Comparison of ENCODE assay signal across 9 mouse cellular contexts in genomic region chr5:23922516-23923291, GRCm38 (mm10).
A peak's percentile ranks its signal among the peaks of the same experiment; 100 is the strongest.
DNase-seq lines count a peak whose midpoint lies in the region; ATAC-seq and TF ChIP-seq lines count a peak whose summit lies in the region.
"Had no signal": no experiment of that assay in that cellular context is flagged by ENCODE, and none has a peak within 500 bp of the region (broad histone marks: within the 10 kb centered on the region; RNA-seq: fewer than 3 reads in every experiment).

No protein-coding gene starts in this region.

- no peaks in the 10 kb centered on the region for H3K9me3 ChIP-seq in heart, postnatal 0 days (replicated peaks; ENCODE audit: control insufficient read depth, low read length)
- no peaks in the 10 kb centered on the region for H3K9me3 ChIP-seq in midbrain, embryonic 10.5 days (replicated peaks)
- H3K9me3 ChIP-seq: limb, embryonic 13.5 days had no signal

- ATAC-seq in heart, postnatal 0 days (ENCODE audit: insufficient read depth, low read depth) = peak; percentile 92

- 32% methylated on average over 12 of the region's 12 CpGs for WGBS in heart, postnatal 0 days
- WGBS in midbrain, embryonic 10.5 days = 85% methylated on average over 12 of the region's 12 CpGs

- H3K27ac ChIP-seq in heart, postnatal 0 days (ENCODE audit: low read depth) = peak overlapping the region; percentile 73
- 0 out of 2 replicates have a peak overlapping the region, but pooled peaks have one; percentile 5 for H3K27ac ChIP-seq in midbrain, embryonic 10.5 days (replicated peaks)
- H3K27ac ChIP-seq: limb, embryonic 13.5 days had no signal

- no peak for TF ChIP-seq CTCF in heart, postnatal 0 days (IDR thresholded peaks at IDR 0.05; ENCODE audit: low read depth)

- H3K27me3 ChIP-seq in heart, postnatal 0 days (ENCODE audit: control insufficient read depth, insufficient read depth, low read length) = no peaks in the 10 kb centered on the region
- H3K27me3 ChIP-seq in midbrain, embryonic 10.5 days (ENCODE audit: low read depth, poor library complexity, severe bottlenecking) = no peaks in the 10 kb centered on the region
- H3K27me3 ChIP-seq: limb, embryonic 13.5 days had no signal

- no peaks in the 10 kb centered on the region for H3K36me3 ChIP-seq in heart, postnatal 0 days (replicated peaks; ENCODE audit: control insufficient read depth, insufficient read depth, low read length)
- no peaks in the 10 kb centered on the region for H3K36me3 ChIP-seq in midbrain, embryonic 10.5 days
- H3K36me3 ChIP-seq: limb, embryonic 13.5 days had no signal

- no peak for TF ChIP-seq EP300 in heart, postnatal 0 days (IDR thresholded peaks at IDR 0.05; ENCODE audit: low read depth)

- peak; percentile 20 for DNase-seq in adrenal gland, adult 2 months
- DNase-seq in adrenal gland, postnatal 4 days (ENCODE audit: low spot score in 2 of 2) = no peak
- peak; percentile 100 for DNase-seq in MEL-GATA-1-ER (ENCODE audit: extremely low read depth, low read depth)
- DNase-seq in heart, postnatal 0 days (ENCODE audit: low spot score) = peak; percentile 74
- DNase-seq in midbrain, embryonic 10.5 days (ENCODE audit: low spot score) = no peak
- no peak for DNase-seq in Muller cell, postnatal 12 days (ENCODE audit: inconsistent ontology term)
- DNase-seq in frontal cortex, postnatal 10 days (ENCODE audit: low spot score in 2 of 2) = no peak
- DNase-seq in layer of hippocampus, postnatal 14 days (ENCODE audit: low spot score in 2 of 2) = no peak

- no peak overlapping the region; the same call in 1 of the 2 replicates for H3K4me2 ChIP-seq in heart, postnatal 0 days (ENCODE audit: low read depth, low read length)
- H3K4me2 ChIP-seq: limb, embryonic 13.5 days had no signal

- H3K9ac ChIP-seq in heart, postnatal 0 days (replicated peaks; ENCODE audit: low read depth, low read length) = no peak overlapping the region
- H3K9ac ChIP-seq: limb, embryonic 13.5 days had no signal

- no peak overlapping the region for H3K4me3 ChIP-seq in heart, postnatal 0 days (ENCODE audit: low read depth, low read length)
- no peak overlapping the region for H3K4me3 ChIP-seq in midbrain, embryonic 10.5 days
- H3K4me3 ChIP-seq: limb, embryonic 13.5 days had no signal

- peaks cover 27% of the 10 kb centered on the region for H3K4me1 ChIP-seq in heart, postnatal 0 days (ENCODE audit: control insufficient read depth, insufficient read depth)
- no peaks in the 10 kb centered on the region for H3K4me1 ChIP-seq in midbrain, embryonic 10.5 days
- H3K4me1 ChIP-seq: limb, embryonic 13.5 days had no signal

Comparison
In these comparisons a context has a peak if more than half of its experiments do, and no peak if none do; other contexts are left out.
1. DNase-seq: peak in adrenal gland, adult 2 months (single experiment), MEL-GATA-1-ER (single experiment) and heart, postnatal 0 days (single experiment); none in adrenal gland, postnatal 4 days (0 of 2), midbrain, embryonic 10.5 days (single experiment), Muller cell, postnatal 12 days (single experiment), frontal cortex, postnatal 10 days (0 of 2) and layer of hippocampus, postnatal 14 days (0 of 2).